Mouse (Mus musculus): ENCODE results near the gene Hist1h2ah. TPM values are rescaled to one million over a fixed set of nuclear protein-coding genes. Genes with fewer than 3 reads are reported as not detected.

The Hist1h2ah gene
- polyA plus RNA-seq, 1 experiment = not detected

- TF ChIP-seq CTCF (IDR thresholded peaks at IDR 0.05; ENCODE audit: borderline replicate concordance, insufficient read depth, low read length) (peak; percentile 93), POLR2A (IDR thresholded peaks at IDR 0.05; ENCODE audit: low read depth, low read length) (no peak)
- Histone ChIP-seq H3K4me1 (ENCODE audit: control insufficient read depth, insufficient read depth, low read length) (no peaks in the 10 kb centered on the region), H3K27ac (ENCODE audit: insufficient read depth, low read length) (peak overlapping the region; percentile 41; the same call in 1 of the 2 replicates), H3K4me3 (ENCODE audit: insufficient read depth, low read length) (peak overlapping the region; percentile 84)
Measured at GRCm38 (mm10) chr13:22028673-22029460, 6.5 kb downstream of the Hist1h2ah start.

GRCm38 (mm10) chr13:22026058-22027031, 9.0 kb downstream of the Hist1h2ah start:
- H3K4me1 ChIP-seq (ENCODE audit: control insufficient read depth, insufficient read depth, low read length) = no peaks in the 10 kb centered on the region
- TF ChIP-seq POLR2A (IDR thresholded peaks at IDR 0.05; ENCODE audit: low read depth, low read length) = no peak
- no peak for TF ChIP-seq CTCF (IDR thresholded peaks at IDR 0.05; ENCODE audit: borderline replicate concordance, insufficient read depth, low read length)
- H3K4me3 ChIP-seq (ENCODE audit: insufficient read depth, low read length) = peak overlapping the region; percentile 74
- H3K27ac ChIP-seq (ENCODE audit: insufficient read depth, low read length) = no peak overlapping the region

- Histone ChIP-seq H3K27ac (ENCODE audit: insufficient read depth, low read length) (peak overlapping the region; percentile 60), H3K4me1 (ENCODE audit: control insufficient read depth, insufficient read depth, low read length) (no peaks in the 10 kb centered on the region), H3K4me3 (ENCODE audit: insufficient read depth, low read length) (peak overlapping the region; percentile 98)
- TF ChIP-seq CTCF (IDR thresholded peaks at IDR 0.05; ENCODE audit: borderline replicate concordance, insufficient read depth, low read length) = no peak
- no peak for TF ChIP-seq POLR2A (IDR thresholded peaks at IDR 0.05; ENCODE audit: low read depth, low read length)
Measured at GRCm38 (mm10) chr13:22022241-22022640, 13.1 kb downstream of the Hist1h2ah start.

GRCm38 (mm10) chr13:22021581-22021980, 13.8 kb downstream of the Hist1h2ah start:
- Histone ChIP-seq H3K4me3 (ENCODE audit: insufficient read depth, low read length) (peak overlapping the region; percentile 98), H3K4me1 (ENCODE audit: control insufficient read depth, insufficient read depth, low read length) (no peaks in the 10 kb centered on the region), H3K27ac (ENCODE audit: insufficient read depth, low read length) (peak overlapping the region; percentile 60)
- TF ChIP-seq POLR2A (IDR thresholded peaks at IDR 0.05; ENCODE audit: low read depth, low read length) = no peak
- TF ChIP-seq CTCF (IDR thresholded peaks at IDR 0.05; ENCODE audit: borderline replicate concordance, insufficient read depth, low read length) = no peak

- Histone ChIP-seq H3K4me3 (ENCODE audit: insufficient read depth, low read length) (peak overlapping the region; percentile 98), H3K4me1 (ENCODE audit: control insufficient read depth, insufficient read depth, low read length) (no peaks in the 10 kb centered on the region), H3K27ac (ENCODE audit: insufficient read depth, low read length) (peak overlapping the region; percentile 60; the same call in 1 of the 2 replicates)
- TF ChIP-seq POLR2A (IDR thresholded peaks at IDR 0.05; ENCODE audit: low read depth, low read length) (no peak), CTCF (IDR thresholded peaks at IDR 0.05; ENCODE audit: borderline replicate concordance, insufficient read depth, low read length) (no peak)
Measured at GRCm38 (mm10) chr13:22020901-22021339, 14.4 kb downstream of the Hist1h2ah start.

GRCm38 (mm10) chr13:22019934-22020835, 15.2 kb downstream of the Hist1h2ah start:
- TF ChIP-seq CTCF (IDR thresholded peaks at IDR 0.05; ENCODE audit: borderline replicate concordance, insufficient read depth, low read length) (no peak), POLR2A (IDR thresholded peaks at IDR 0.05; ENCODE audit: low read depth, low read length) (no peak)
- peak overlapping the region; percentile 66 for H3K4me3 ChIP-seq (ENCODE audit: insufficient read depth, low read length)
- no peaks in the 10 kb centered on the region for H3K4me1 ChIP-seq (ENCODE audit: control insufficient read depth, insufficient read depth, low read length)
- H3K27ac ChIP-seq (ENCODE audit: insufficient read depth, low read length) = no peak overlapping the region

GRCm38 (mm10) chr13:22015479-22016450, 19.6 kb downstream of the Hist1h2ah start:
- TF ChIP-seq POLR2A (IDR thresholded peaks at IDR 0.05; ENCODE audit: low read depth, low read length) (no peak), CTCF (IDR thresholded peaks at IDR 0.05; ENCODE audit: borderline replicate concordance, insufficient read depth, low read length) (no peak)
- no peak overlapping the region for H3K27ac ChIP-seq (ENCODE audit: insufficient read depth, low read length)
- H3K4me1 ChIP-seq (ENCODE audit: control insufficient read depth, insufficient read depth, low read length) = peaks cover 3% of the 10 kb centered on the region; the same call in 1 of the 2 replicates
- H3K4me3 ChIP-seq (ENCODE audit: insufficient read depth, low read length) = peak overlapping the region; percentile 25

GRCm38 (mm10) chr13:22014411-22014845, 20.9 kb downstream of the Hist1h2ah start:
- no peak for TF ChIP-seq POLR2A (IDR thresholded peaks at IDR 0.05; ENCODE audit: low read depth, low read length)
- no peak for TF ChIP-seq CTCF (IDR thresholded peaks at IDR 0.05; ENCODE audit: borderline replicate concordance, insufficient read depth, low read length)
- no peak overlapping the region for H3K27ac ChIP-seq (ENCODE audit: insufficient read depth, low read length)
- H3K4me3 ChIP-seq (ENCODE audit: insufficient read depth, low read length) = no peak overlapping the region
- H3K4me1 ChIP-seq (ENCODE audit: control insufficient read depth, insufficient read depth, low read length) = peaks cover 3% of the 10 kb centered on the region; the same call in 1 of the 2 replicates

All from embryonic fibroblast, embryonic 13.5 days (primary cell).